Mouse (Mus musculus): ENCODE results near the gene Itpr3. TPM values are rescaled to one million over a fixed set of nuclear protein-coding genes. Genes with fewer than 3 reads are reported as not detected.

Itpr3 gene
- polyA plus RNA-seq, 1 experiment: 42.0 TPM

- WGBS: 94% methylated on average over 11 of the region's 11 CpGs
- TF ChIP-seq POLR2A (IDR thresholded peaks at IDR 0.05; ENCODE audit: control insufficient read depth, extremely low read depth, insufficient read depth, low read length, poor library complexity): no peak
- no peak for TF ChIP-seq CTCF (IDR thresholded peaks at IDR 0.05; ENCODE audit: borderline replicate concordance, control insufficient read depth, extremely low read depth, insufficient read depth, low read length, poor library complexity)
- no peak overlapping the region for H3K27ac ChIP-seq (ENCODE audit: control insufficient read depth, insufficient read depth, low read length)
- no peak overlapping the region for H3K4me3 ChIP-seq (ENCODE audit: control insufficient read depth, insufficient read depth, low read length)
- peaks cover 12% of the 10 kb centered on the region for H3K4me1 ChIP-seq (replicated peaks; ENCODE audit: control insufficient read depth, insufficient read depth, low read length)
- H3K27me3 ChIP-seq (ENCODE audit: control insufficient read depth, insufficient read depth, low read length): no peaks in the 10 kb centered on the region
- no peak for DNase-seq
- H3K36me3 ChIP-seq (ENCODE audit: control insufficient read depth, insufficient read depth, low read length): peaks cover 9% of the 10 kb centered on the region
These were observed 65.6 kb downstream of the Itpr3 start for GRCm38 (mm10) chr17:27122701-27123100.

DNA sequence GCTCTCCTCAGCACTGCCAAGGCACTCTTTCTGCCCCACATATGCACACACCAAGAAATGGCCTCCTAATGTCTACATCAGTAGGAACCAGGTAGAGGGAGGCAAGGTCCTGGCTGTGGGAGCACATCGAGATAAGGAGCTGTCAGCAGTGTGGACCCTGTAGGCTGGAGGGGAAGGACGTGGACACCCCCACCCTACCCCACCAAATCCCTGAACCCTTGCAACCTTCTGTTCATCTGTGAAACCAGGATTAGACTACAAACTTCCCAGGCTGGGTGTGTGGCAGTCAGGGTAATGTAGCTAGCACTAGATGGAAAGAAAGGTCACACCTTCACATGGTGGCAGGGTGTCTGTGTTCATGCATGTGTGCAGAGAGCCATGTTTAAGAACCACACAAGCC lies 66.0 kb downstream of the Itpr3 start:
- no peak for DNase-seq
- TF ChIP-seq CTCF (IDR thresholded peaks at IDR 0.05; ENCODE audit: borderline replicate concordance, control insufficient read depth, extremely low read depth, insufficient read depth, low read length, poor library complexity) (no peak), POLR2A (IDR thresholded peaks at IDR 0.05; ENCODE audit: control insufficient read depth, extremely low read depth, insufficient read depth, low read length, poor library complexity) (no peak)
- 95% methylated on average over 2 of the region's 2 CpGs for WGBS
- Histone ChIP-seq H3K27ac (ENCODE audit: control insufficient read depth, insufficient read depth, low read length) (no peak overlapping the region), H3K4me3 (ENCODE audit: control insufficient read depth, insufficient read depth, low read length) (no peak overlapping the region), H3K4me1 (replicated peaks; ENCODE audit: control insufficient read depth, insufficient read depth, low read length) (peaks cover 12% of the 10 kb centered on the region), H3K27me3 (ENCODE audit: control insufficient read depth, insufficient read depth, low read length) (no peaks in the 10 kb centered on the region), H3K36me3 (ENCODE audit: control insufficient read depth, insufficient read depth, low read length) (peaks cover 9% of the 10 kb centered on the region)

- TF ChIP-seq POLR2A (IDR thresholded peaks at IDR 0.05; ENCODE audit: control insufficient read depth, extremely low read depth, insufficient read depth, low read length, poor library complexity) (no peak), CTCF (IDR thresholded peaks at IDR 0.05; ENCODE audit: borderline replicate concordance, control insufficient read depth, extremely low read depth, insufficient read depth, low read length, poor library complexity) (no peak)
These were observed 66.8 kb downstream of the Itpr3 start for GRCm38 (mm10) chr17:27123813-27124375.

DNA sequence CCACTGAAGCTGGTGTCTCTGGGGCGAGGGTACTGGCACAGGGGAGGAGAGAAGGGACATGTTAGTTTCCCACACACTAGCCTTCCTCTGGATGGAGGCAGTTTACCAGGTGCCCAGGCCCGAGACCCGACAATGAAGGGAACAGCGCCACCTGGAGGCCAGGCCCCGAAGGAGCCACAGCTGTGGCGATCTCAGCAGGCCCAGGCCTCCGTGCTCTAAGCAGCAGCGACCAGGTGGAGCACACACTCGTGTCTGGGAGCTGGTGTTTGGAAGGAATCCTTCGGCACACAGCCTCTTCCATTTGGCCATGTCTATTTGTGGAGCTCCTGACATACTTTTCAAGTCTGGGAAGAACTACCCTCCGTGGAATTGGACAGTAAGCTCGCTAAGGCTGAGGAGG lies 68.1 kb downstream of the Itpr3 start:
- no peak for TF ChIP-seq POLR2A (IDR thresholded peaks at IDR 0.05; ENCODE audit: control insufficient read depth, extremely low read depth, insufficient read depth, low read length, poor library complexity)
- TF ChIP-seq CTCF (IDR thresholded peaks at IDR 0.05; ENCODE audit: borderline replicate concordance, control insufficient read depth, extremely low read depth, insufficient read depth, low read length, poor library complexity): peak; percentile 97
- Histone ChIP-seq H3K27me3 (ENCODE audit: control insufficient read depth, insufficient read depth, low read length) (no peaks in the 10 kb centered on the region), H3K4me3 (ENCODE audit: control insufficient read depth, insufficient read depth, low read length) (no peak overlapping the region), H3K27ac (ENCODE audit: control insufficient read depth, insufficient read depth, low read length) (no peak overlapping the region), H3K4me1 (replicated peaks; ENCODE audit: control insufficient read depth, insufficient read depth, low read length) (peaks cover 7% of the 10 kb centered on the region), H3K36me3 (ENCODE audit: control insufficient read depth, insufficient read depth, low read length) (peaks cover 9% of the 10 kb centered on the region)
- 45% methylated on average over 12 of the region's 12 CpGs for WGBS
- DNase-seq: peak; percentile 80

More at GRCm38 (mm10) chr17:27123813-27124375, 66.8 kb downstream of the Itpr3 start:
- DNase-seq: no peak
- 96% methylated on average over 7 of the region's 7 CpGs for WGBS
- no peak overlapping the region for H3K4me3 ChIP-seq (ENCODE audit: control insufficient read depth, insufficient read depth, low read length)
- H3K36me3 ChIP-seq (ENCODE audit: control insufficient read depth, insufficient read depth, low read length): peaks cover 9% of the 10 kb centered on the region
- no peaks in the 10 kb centered on the region for H3K27me3 ChIP-seq (ENCODE audit: control insufficient read depth, insufficient read depth, low read length)
- H3K27ac ChIP-seq (ENCODE audit: control insufficient read depth, insufficient read depth, low read length): no peak overlapping the region
- peaks cover 8% of the 10 kb centered on the region for H3K4me1 ChIP-seq (replicated peaks; ENCODE audit: control insufficient read depth, insufficient read depth, low read length)

- TF ChIP-seq POLR2A (IDR thresholded peaks at IDR 0.05; ENCODE audit: control insufficient read depth, extremely low read depth, insufficient read depth, low read length, poor library complexity) (no peak), CTCF (IDR thresholded peaks at IDR 0.05; ENCODE audit: borderline replicate concordance, control insufficient read depth, extremely low read depth, insufficient read depth, low read length, poor library complexity) (no peak)
- WGBS: 95% methylated on average over 11 of the region's 11 CpGs
- Histone ChIP-seq H3K4me3 (ENCODE audit: control insufficient read depth, insufficient read depth, low read length) (no peak overlapping the region), H3K27me3 (ENCODE audit: control insufficient read depth, insufficient read depth, low read length) (no peaks in the 10 kb centered on the region), H3K4me1 (replicated peaks; ENCODE audit: control insufficient read depth, insufficient read depth, low read length) (peaks cover 13% of the 10 kb centered on the region), H3K27ac (ENCODE audit: control insufficient read depth, insufficient read depth, low read length) (no peak overlapping the region), H3K36me3 (ENCODE audit: control insufficient read depth, insufficient read depth, low read length) (peaks cover 9% of the 10 kb centered on the region)
- no peak for DNase-seq
These were observed 68.6 kb downstream of the Itpr3 start for GRCm38 (mm10) chr17:27125669-27126202.

GRCm38 (mm10) chr17:27126974-27127373 lies 69.9 kb downstream of the Itpr3 start:
- Histone ChIP-seq H3K4me3 (ENCODE audit: control insufficient read depth, insufficient read depth, low read length) (no peak overlapping the region), H3K27ac (ENCODE audit: control insufficient read depth, insufficient read depth, low read length) (no peak overlapping the region), H3K27me3 (ENCODE audit: control insufficient read depth, insufficient read depth, low read length) (no peaks in the 10 kb centered on the region), H3K4me1 (replicated peaks; ENCODE audit: control insufficient read depth, insufficient read depth, low read length) (peaks cover 24% of the 10 kb centered on the region), H3K36me3 (ENCODE audit: control insufficient read depth, insufficient read depth, low read length) (peaks cover 5% of the 10 kb centered on the region; the same call in 1 of the 2 replicates)
- DNase-seq: no peak
- 96% methylated on average over 10 of the region's 10 CpGs for WGBS
- TF ChIP-seq POLR2A (IDR thresholded peaks at IDR 0.05; ENCODE audit: control insufficient read depth, extremely low read depth, insufficient read depth, low read length, poor library complexity) (no peak), CTCF (IDR thresholded peaks at IDR 0.05; ENCODE audit: borderline replicate concordance, control insufficient read depth, extremely low read depth, insufficient read depth, low read length, poor library complexity) (no peak)
